Mouse (Mus musculus) T-cell, adult 2 months (primary cell): ENCODE measurements around the gene Acot3.
A peak's percentile ranks its signal among the peaks of the same experiment; 100 is the strongest.
"Not testable (repeated sequence)": the region's sequence is repeated elsewhere in the genome, so short reads cannot be mapped to it uniquely, and the experiment has no call there.

Experiments
- DNase-seq: peaks from one replicate; pipeline ENCODE4 v3.0.0; 2022; ENCODE audit warnings: low spot score

Gene Acot3

DNA sequence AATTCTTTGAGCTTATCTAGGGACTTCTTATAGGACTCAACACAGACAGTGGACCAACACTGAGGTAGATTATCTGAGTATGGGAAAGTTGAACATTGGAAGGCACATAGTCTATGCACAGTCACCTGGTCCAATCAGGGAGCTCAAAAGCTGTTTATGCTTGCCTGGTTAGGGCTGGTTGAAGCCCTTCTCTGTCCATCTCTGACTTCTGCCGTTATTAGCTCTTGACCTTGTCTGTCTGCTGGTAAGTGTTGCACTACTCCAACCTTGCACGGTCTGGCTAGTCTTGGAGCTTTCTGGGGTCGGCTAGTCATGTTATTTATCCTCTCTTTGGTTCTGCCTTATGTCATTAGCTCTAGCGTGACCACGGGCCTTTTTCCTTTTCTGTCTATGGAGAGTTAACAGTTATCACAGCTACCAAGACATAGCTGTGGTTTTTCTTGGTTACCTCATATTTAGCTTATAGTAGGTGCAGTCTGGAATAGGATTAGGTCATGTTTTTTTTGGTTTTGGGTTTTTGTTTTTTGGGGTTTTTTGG is at the start of gene Acot3:
Acot3 (plus strand) TSS at position 208 of the 538 bp plus-strand sequence.
- no peak for DNase-seq

DNA sequence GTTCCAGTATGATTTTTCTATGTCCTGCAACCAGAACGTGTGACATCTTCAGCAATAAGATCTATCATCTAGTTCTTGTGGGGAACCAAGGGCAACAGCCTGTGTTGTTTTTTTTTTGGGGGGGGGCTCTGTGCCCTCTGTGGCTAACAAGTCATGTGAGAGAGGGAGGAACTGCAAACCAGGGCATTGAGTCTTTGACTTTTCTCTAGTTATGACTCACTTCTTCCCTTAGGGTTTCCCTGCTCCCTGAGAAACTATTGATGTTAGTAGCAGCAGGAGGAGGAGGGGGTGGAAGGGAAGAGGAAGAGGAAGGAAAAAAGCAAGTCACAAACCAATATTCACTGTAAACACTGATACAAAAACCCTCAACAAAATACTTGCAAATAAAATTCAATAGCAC is 48.1 kb upstream of the Acot3 start:
- no peak for DNase-seq

DNA sequence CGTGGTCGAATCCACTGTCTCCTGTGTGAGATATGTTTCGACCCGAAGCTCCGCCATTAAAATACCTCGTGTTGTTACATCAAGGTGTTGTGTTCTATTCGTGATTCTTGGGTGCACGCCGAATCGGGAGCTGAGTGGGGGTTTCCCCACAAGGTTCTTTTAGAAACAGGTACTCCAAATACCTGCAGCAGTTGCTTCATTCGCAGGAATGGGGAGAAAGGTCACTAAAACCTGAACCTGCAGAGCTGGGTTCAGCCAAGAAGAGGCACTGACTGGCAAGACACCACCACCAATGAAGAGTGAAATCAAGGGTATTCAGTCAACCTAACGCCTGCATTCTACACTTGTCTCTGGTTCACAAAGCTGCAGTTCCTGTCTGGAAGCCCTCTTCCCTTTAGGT is 43.7 kb upstream of the Acot3 start:
- no peak for DNase-seq

DNA sequence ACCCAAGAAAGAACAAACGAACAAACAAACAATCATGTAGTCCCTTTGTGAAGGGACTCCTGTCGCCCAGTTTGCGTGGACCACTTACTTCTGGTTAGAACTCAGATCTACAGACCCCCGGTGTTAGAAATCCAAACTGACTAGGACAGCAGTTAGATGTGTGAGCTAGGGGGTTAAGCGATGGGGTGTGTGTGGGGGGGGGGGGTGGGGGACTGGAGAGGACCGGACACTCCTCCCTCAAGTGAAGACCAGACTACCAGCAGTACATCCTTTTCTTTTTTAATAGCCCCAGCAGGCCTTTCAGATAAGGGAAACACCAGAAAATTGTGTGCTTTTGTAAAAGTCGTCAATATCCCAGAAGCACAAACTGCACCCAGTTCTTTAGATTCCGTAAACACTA is 43.2 kb upstream of the Acot3 start:
- no peak for DNase-seq

DNA sequence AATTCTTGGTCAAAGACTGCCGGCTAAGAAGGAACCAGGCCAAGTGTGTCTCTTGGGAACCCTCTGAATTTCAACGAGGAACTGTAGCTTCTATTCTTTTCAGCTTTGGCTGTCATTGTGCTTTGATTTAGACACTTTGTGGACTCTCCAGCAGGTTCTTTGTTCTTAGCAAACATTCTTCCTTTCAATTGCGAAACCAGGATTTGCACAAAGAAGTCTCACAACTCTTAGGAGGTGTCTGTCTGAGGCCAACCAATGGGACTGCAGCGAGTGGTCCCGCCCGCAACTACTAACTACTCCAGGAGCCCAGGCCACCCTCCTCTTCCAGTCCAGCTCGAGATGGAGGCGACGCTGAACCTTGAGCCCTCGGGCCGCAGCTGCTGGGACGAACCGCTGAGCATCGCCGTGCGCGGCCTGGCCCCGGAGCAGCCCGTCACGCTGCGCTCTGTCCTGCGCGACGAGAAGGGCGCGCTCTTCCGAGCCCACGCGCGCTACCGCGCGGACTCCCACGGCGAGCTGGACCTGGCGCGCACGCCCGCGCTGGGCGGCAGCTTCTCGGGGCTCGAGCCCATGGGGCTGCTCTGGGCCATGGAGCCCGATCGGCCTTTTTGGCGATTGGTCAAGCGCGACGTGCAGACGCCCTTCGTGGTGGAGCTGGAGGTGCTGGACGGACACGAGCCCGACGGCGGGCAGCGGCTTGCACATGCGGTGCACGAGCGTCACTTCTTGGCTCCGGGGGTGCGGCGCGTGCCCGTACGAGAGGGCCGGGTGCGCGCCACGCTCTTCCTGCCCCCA is 42.6 kb upstream of the Acot3 start, which contains the start of gene Acot1:
Acot1 (plus strand) TSS at position 320 of the 795 bp plus-strand sequence.
- DNase-seq, result not testable (repeated sequence)

DNA sequence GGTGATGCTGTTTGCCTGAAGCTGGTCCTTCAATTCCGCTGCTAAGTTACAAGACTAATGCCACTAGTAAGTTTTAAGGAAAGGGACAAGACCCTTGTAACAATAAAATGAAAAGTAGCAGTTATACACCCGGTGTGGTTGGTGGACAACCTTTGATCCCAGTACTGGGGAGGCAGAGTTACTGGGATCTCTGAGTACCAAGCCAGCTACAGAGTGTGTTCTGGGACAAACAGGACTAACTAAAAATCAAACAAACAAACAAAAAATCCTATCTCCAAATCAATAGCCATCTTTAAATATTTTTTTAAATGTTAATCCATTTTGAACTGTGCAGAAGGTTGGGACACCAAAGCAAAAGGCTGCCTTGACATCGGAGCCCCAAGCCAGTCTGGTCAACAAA is 41.7 kb upstream of the Acot3 start:
- DNase-seq, result no peak

DNA sequence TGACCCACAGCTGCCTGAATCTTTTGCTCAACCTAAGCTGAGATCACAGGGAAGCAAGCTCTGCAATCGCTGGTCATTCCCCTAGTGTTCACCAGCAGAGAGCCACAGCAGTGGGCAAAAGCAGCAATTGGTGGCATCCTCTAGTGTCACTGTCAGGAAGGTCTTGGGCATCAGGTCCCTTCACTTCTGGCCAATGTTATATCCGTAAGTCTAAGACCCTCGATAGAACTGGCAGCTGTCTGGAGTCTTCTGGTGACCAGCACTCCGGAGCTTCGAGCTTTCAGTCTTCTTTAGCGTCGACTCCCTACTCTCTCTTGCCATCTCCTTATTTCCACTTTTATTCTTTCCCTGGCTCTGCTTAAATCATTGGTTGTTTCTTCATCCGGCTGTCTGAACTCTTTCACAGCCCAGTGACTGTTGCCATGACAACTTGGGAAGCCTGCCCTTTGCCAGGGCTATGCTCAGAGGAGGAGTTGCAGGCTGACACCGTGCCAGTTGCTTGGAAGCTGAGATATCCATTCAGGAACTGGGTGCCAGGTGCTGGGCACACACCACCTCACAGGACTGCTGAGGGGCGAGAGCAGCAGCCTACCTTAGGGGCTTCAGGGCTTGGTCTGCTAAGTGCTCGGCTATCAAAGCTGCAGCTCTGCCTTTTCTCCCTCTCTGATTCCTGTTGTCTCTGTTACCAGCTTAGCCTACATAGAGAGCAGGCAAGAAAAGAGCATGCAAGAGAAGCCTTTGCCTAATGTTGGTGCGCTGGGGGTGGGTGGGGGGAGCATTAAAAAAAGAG is 40.5 kb upstream of the Acot3 start:
- no peak for DNase-seq

DNA sequence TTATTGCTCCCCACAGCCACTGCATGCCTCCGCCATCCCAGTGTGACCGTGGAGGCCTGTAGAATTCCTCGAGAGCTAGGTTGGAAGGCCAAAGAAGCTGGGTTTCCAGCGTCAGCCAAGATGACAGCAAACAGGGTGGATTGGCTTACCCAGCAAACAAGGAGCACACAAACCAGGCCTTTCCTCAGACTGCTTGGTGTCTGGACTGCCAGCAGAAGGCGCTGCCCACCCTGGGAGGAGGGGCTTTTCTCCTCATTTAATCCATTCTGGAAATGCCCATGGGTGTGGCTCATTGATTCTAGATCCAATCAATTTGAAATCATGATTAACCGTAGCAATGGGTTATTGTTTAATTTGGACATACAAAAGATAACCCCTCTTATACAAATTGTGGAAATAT is 38.8 kb upstream of the Acot3 start:
- no peak for DNase-seq

DNA sequence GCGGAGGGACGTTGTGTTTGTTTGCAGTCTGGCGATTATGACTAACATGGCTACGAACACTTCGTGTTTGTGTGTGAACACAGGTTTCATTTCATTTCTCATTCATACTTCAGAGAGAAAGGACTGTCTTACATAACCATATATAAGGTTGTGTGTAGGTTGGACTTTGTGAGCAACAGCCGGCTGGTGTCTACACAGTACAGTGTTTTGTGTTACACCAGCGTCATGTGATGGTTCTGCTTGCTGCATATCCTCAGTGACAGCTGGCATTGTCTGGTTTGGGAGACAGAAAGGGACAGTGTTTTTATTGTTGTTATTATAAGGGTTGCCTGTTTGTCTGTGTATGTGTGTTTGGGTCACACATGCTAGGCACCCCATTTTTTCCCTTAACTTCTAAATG is 38.2 kb upstream of the Acot3 start:
- no peak for DNase-seq

DNA sequence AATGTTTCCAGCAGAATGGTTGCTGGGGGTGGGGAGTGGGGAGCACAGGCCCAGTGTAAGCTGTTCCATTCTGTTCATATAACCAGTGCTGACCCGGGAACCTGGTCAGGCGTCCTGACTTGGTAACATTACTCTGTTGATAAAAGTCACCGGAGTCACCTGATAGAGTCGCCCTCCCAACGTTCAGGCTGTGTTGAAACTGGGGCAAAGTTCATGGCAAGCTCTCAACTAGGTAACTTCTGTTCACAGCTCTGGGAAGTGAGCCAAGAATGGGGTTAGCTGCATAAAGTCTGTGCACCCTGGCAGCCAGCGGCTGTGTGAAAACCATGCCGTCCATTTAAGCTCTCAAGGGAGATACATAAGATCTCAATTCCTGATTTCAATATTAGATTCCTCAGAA is 31.4 kb upstream of the Acot3 start:
- DNase-seq, result not testable (repeated sequence)

DNA sequence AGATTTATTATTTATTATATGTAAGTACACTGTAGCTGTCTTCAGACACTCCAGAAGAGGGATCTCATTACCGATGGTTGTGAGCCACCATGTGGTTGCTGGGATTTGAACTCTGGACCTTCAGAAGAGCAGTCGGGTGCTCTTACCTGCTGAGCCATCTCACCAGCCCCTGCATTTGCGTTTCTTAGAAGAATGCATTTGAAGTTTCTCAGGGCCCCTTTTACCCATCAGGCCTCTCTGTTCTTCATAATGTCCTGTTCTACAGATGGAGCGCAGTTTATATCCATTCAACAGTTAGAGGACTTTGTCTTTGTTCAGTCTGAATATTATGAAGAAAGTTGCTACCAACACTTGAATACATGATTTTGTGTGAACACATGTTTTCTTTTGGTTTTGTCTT is 29.7 kb upstream of the Acot3 start:
- DNase-seq, result not testable (repeated sequence)

DNA sequence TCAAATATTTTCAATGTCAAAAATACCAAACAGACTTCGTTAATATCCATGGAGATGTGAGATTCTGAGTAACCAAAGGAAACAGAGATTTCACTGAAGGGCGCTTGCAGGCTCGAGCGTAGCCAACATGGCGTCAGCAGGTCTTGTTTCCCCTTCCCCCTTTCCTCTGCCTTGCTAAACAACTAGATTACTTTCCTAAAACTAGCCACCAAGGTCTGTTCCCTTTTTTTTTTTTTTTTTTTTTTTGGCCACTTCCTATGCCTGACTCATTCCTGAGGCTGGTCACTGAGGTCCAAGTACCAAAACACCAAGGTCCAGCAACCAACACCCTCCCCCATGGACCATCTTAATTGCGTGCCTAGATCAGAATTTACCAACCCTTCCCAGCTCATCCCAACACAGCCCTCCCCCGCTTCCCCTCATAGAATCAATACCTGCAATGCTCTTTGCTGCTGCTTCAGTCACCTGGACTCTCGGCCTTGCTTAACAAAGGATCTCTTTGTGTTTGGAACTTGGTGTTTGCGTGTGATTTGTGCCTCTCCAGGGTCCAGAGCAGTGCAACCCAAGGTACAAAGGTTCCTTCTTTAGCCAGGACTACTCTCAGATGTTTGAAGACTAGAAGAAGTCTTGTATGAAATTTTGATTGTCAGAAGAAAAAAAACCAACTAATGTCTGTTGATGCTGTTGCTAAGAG is 28.7 kb upstream of the Acot3 start:
- no peak for DNase-seq

DNA sequence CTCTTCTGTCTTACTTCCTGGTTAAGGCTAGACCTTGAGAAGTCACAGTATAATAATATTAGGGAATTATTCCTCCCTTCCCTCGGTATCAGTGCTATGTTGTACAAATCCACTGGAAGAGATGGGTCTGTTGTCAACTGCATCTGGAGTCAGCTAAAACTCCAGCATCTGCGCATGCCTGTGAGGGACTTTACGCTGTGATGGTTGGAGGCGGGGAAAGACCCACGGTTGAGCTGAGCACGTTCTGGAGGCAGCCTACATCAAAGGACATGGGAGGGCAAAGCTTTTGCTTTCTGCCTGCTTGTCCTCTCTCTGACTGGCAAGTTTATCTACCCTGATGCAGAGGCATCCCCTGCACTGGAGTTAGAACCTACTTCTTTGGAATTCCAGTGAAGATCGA is 26.1 kb upstream of the Acot3 start:
- DNase-seq, result no peak

DNA sequence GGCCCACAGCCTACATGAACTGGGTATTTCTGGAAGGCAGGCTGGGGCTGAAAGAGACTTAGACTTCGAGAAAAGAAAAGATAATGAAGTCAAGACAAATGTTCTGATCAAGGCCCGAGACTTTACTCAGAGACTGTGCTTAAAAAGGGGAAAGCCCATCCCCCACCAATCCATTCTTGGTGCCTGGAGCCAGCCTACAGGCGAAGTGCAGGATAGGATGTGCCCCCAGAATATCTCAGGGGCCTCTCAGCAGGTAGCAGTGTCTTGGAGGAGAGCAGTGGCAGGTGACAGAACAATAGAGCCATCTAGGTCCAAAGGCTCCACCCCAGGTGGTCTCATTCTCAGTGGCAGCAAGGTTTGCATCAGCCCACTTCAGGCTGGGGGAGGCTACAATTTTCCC is 23.6 kb upstream of the Acot3 start:
- not testable (repeated sequence) for DNase-seq

DNA sequence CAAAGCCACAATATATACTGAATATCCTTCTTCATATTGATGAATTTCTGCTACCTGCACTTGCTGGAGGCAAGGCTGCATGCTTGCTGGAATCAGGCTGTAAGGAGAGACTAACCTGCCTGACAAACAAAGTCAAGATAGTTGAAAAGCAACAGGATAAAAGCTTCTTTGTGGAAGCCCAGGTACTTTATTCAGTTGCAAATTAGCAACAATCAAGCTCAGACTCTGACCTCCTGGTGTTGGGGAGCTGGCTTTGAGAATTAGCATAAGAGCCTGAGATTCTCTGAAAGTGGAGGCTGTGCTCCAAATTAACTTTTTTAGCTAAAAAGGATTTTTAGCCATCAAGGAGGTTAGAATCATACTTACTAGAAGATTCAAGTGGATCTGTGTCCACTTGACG is 22.9 kb upstream of the Acot3 start:
- not testable (repeated sequence) for DNase-seq

DNA sequence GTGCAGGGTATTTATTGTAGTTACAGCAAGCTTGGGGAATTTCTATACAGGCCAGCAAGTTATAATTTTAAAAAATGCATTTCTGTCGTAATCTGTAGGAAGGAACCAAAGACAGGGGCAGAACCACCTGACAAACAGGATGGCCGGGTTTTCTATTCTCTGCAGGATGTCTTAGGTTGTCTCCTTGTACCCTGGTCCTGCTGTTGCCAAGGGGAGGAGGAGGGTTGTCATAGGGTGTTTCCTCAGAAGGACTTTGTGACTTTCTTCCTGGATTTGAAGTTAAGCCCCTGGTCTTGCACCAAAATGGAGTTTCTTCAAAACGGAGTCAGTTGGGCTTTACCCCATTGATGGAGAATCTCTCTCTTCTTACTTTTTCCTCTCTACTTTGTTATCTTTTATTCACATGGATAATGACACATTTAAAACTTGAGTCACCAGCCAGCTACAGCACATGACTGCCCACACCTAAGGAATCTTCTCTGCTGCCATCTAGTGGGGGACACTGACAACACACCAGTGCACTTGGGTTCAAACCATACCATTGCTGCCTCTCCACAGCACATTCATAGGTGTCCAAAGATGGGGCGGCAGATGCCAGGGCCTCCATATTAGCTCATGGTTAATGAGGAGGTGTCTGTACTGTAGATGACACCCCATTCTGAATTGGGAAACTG is 21.1 kb upstream of the Acot3 start:
- DNase-seq, result peak; percentile 75

DNA sequence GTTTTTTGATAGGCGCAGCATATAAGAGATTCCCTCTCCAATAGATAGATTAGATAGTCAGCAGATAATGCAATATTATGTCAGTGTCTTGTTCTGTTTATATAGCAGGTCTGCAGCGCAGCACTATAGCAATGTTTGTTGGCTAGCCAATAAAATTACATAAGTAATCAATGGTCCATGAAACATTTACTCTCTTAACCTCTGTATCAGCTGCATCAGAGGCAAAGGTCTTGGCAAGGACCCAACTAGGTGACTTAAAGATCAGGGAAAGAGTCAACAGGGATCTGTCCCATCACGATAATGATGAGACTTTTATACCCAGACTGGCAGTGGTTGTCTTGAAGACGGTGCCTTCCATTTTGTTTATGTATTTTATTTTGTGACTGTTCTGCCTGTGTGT is 19.1 kb upstream of the Acot3 start:
- no peak for DNase-seq

DNA sequence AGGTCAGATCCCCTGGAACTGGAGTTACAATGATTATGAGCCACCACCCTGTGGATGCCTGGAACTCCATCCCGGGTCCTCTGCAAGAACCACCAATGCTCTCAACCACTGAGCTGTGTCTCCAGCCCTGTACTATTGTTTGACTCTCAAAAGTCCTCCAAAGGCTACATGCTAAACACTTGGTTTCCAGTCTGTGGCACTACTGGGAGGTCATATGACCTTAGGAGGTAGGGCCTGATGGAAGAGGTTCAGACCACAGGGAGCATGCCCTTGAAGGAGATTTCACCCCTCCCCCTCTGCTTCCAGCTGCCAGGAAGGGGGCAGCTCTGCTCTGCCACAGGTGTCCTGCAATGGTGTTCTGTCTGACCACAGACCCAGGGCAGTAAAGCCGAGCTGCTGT is 18.6 kb upstream of the Acot3 start:
- not testable (repeated sequence) for DNase-seq

DNA sequence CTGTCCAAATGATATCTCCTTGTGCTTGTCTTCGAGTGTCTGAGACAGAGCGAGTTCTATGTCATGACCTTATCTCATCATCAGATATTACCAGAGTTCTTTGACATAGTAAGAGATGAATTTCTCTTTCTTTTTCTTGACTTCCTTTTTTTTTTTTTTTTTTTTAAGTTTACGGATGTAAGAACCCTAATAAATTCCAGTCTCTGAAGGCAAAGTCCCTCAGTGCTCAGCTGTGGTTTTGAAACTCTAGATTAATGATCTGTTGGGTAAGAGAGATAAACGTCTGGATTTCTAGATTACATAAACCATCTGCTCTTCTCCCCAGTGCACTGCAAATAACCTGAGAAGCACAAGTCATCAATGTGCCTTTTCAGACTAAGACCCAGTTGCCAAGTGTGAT is 17.8 kb upstream of the Acot3 start:
- no peak for DNase-seq

DNA sequence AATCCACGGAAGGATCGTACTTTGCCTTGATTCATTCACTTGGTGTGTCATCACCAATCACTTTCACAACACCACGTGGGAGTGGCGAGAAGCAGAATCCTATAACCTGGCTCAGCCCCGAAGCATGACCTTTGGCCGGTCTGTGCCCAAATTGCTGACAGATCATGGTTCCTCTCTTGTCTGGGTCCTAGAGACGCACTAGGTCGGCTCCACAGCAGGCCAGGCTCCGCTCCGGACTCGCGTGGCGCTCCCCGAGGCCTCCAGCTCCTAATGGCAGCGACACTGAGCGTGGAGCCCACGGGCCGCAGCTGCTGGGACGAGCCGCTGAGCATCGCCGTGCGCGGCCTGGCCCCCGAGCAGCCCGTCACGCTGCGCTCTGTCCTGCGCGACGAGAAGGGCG is 13.7 kb upstream of the Acot3 start, which contains the start of gene Acot4:
Acot4 (plus strand) TSS at position 139 of the 400 bp plus-strand sequence.
- DNase-seq, result peak; percentile 2

DNA sequence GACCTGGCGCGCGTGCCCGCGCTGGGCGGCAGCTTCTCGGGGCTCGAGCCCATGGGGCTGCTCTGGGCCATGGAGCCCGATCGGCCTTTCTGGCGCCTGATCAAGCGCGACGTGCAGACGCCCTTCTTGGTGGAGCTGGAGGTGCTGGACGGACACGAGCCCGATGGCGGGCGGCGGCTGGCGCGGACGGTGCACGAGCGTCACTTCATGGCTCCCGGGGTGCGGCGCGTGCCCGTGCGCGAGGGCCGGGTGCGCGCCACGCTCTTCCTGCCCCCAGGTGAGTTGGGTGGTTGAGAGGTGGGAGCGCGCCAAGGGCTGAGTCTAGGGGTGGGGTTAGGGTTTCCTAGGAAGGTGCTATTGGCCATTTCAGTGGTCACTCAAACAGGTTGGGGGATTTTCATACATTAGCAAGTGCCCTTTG is 13.2 kb upstream of the Acot3 start, which contains the start of gene Gm49366:
Gm49366 (plus strand) TSS at position 245 of the 421 bp plus-strand sequence.
- DNase-seq, result peak; percentile 8

DNA sequence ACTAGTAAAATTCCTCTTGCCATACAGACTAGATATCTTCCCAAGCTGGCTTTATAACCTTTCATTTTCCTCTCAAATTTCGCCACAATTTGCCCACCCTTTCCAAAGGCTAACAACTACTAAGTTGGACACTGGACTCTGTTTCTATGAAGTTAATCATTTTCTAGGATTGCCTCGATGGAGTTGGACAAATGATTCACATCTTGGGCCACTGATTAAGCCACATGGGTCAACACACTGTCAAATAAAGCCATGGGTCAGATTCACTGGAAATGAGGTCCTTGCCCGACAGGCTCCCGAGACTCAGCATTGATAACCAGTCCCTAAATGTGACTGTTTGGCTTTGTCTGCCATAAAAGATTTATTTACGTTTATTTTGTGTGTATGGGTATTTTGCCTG is 9.7 kb upstream of the Acot3 start:
- no peak for DNase-seq
